Mouse (Mus musculus) CD4-positive helper T cell, adult 2 months (primary cell): Measurements from ENCODE around the gene A630095N17Rik.
A peak's percentile ranks its signal among the peaks of the same experiment; 100 is the strongest.

Experiments
- DNase-seq: peaks from one replicate; pipeline ENCODE4 v3.0.0-alpha.2; 2012; ENCODE audit warnings: low read depth, missing footprints, low spot score

A630095N17Rik gene

GRCm38 (mm10) chr1:75179334-75180104 is 52.4 kb downstream of the A630095N17Rik start:
- peak; percentile 33 for DNase-seq
